Mouse (Mus musculus): ENCODE data around the gene Speer2.

Speer2 gene

GRCm38 (mm10) chr16:69863644-69864043 is at the start of gene Speer2:
TSS of gene Speer2 (minus strand) at chr16:69863744.
- DNase-seq = no peak

GRCm38 (mm10) chr16:69904303-69904702 is 40.8 kb upstream of the Speer2 start:
- no peak for DNase-seq

- DNase-seq = no peak
Measured at GRCm38 (mm10) chr16:69880712-69881111, 17.2 kb upstream of the Speer2 start.

GRCm38 (mm10) chr16:69836628-69837027 is 26.9 kb downstream of the Speer2 start:
- peak; percentile 5 for DNase-seq

GRCm38 (mm10) chr16:69813652-69814051 is 49.9 kb downstream of the Speer2 start:
- no peak for DNase-seq

Measured in lung, postnatal 10 days (tissue).